Mouse (Mus musculus): ENCODE data around the gene Wdr54. TPM values are rescaled to one million over a fixed set of nuclear protein-coding genes. Genes with fewer than 3 reads are reported as not detected.

The Wdr54 gene
- polyA plus RNA-seq, 1 experiment from 2014 or later: 11.1 TPM

DNA sequence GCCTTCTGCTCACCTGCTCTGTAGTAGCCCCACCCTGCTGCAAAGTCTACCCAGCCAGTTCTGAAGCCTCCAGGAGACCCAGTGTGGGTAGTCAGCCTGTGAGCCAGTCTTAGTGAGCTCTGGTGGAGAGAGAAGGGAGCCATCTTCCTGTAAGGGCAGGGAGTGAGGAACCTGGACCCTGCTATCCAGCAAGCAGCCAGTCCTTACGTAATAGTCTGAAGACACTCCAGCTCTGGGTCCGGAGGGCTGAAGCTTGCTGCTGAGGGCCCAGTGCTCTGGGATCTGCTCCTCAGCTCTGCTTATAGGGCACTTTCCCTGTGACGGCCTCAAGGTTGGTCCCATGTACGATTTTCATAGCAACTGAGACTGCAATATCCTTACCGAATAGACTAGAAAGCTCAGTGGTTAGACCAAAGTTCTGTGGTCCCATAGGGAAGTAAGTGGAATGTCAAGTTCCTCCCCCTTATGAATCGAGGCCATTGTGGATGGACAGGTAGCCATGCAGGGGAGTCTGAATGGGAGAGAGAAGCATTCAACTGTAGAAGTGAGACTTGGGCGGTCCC, 21.2 kb downstream of the Wdr54 start, which contains the start of gene Rtkn:
Rtkn (plus strand) TSS at position 513 of the 563 bp plus-strand sequence.
- peak within 1 kb of the TSS; percentile 99 for H3K27ac ChIP-seq (replicated peaks; ENCODE audit: low read depth, low read length)
- H3K27me3 ChIP-seq (ENCODE audit: control insufficient read depth, insufficient read depth, low read length): no peaks in the 10 kb centered on the region
- H3K36me3 ChIP-seq (replicated peaks; ENCODE audit: control insufficient read depth, insufficient read depth, low read depth, low read length): no peaks in the 10 kb centered on the region
- H3K9me3 ChIP-seq (replicated peaks; ENCODE audit: control insufficient read depth, low read length): no peaks in the 10 kb centered on the region
- WGBS: 59% methylated on average over 7 of the region's 7 CpGs
- H3K4me1 ChIP-seq (ENCODE audit: control insufficient read depth, insufficient read depth, low read length): peaks cover 2% of the 10 kb centered on the region
- peak within 1 kb of the TSS; percentile 50 for H3K4me3 ChIP-seq (ENCODE audit: low read depth, low read length)
- peak within 1 kb of the TSS; percentile 88 for H3K4me2 ChIP-seq (ENCODE audit: low read depth, low read length)
- H3K9ac ChIP-seq (replicated peaks; ENCODE audit: low read length): peak within 1 kb of the TSS; percentile 76
- no peak for DNase-seq (ENCODE audit: low spot score)
- no peak for ATAC-seq (replicated peaks; ENCODE audit: insufficient number of reproducible peaks, low FRiP score, low TSS enrichment, low read depth)

- Histone ChIP-seq H3K9ac (replicated peaks; ENCODE audit: low read length) (no peak overlapping the region), H3K4me3 (ENCODE audit: low read depth, low read length) (no peak overlapping the region), H3K27me3 (ENCODE audit: control insufficient read depth, insufficient read depth, low read length) (no peaks in the 10 kb centered on the region), H3K36me3 (replicated peaks; ENCODE audit: control insufficient read depth, insufficient read depth, low read depth, low read length) (no peaks in the 10 kb centered on the region), H3K4me2 (ENCODE audit: low read depth, low read length) (no peak overlapping the region), H3K27ac (replicated peaks; ENCODE audit: low read depth, low read length) (no peak overlapping the region), H3K4me1 (ENCODE audit: control insufficient read depth, insufficient read depth, low read length) (peaks cover 2% of the 10 kb centered on the region), H3K9me3 (replicated peaks; ENCODE audit: control insufficient read depth, low read length) (no peaks in the 10 kb centered on the region)
- WGBS: 80% methylated on average over 3 of the region's 3 CpGs
- ATAC-seq (replicated peaks; ENCODE audit: insufficient number of reproducible peaks, low FRiP score, low TSS enrichment, low read depth) (no peak), DNase-seq (ENCODE audit: low spot score) (no peak)
Observed at GRCm38 (mm10) chr6:83134226-83134625, 22.0 kb downstream of the Wdr54 start.

DNA sequence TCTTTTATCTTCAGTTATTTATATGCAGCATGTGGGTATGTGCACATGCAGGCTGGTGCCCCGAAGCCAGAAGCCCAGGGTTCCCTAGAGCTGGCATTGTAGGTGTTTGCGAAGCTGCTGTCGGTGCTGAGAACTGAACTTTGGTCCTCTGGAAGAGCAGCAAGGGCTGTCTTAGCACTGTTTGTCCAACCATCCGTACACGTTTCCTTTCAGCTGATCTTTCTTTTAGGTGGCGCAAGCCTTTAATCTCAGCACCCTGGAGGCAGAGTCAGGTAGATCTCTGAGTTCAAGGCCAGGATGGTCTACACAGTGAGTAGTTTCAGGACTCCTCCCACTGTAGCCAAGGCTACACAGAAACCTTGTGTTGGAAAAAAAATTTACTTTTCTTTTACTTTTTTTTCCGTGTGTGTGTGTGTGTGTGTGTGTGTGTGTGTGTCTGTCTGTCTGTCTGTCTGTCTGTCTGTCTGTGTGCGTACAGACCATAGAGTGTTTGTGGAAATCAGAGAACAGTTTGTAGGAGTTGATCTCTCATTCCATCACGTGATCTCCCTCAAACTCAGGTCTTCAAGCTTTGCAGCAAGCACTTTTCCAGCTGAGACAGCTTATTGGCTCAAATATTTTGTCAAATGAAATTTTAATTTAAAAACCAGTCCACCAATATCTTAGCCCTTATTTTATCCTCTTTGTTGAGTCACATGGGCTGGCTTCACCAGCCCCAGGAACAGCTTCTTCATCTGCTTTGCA, 23.8 kb downstream of the Wdr54 start:
- Histone ChIP-seq H3K4me3 (ENCODE audit: low read depth, low read length) (no peak overlapping the region), H3K4me1 (ENCODE audit: control insufficient read depth, insufficient read depth, low read length) (no peaks in the 10 kb centered on the region; the same call in none of the 2 replicates), H3K9me3 (replicated peaks; ENCODE audit: control insufficient read depth, low read length) (no peaks in the 10 kb centered on the region), H3K27me3 (ENCODE audit: control insufficient read depth, insufficient read depth, low read length) (no peaks in the 10 kb centered on the region), H3K4me2 (ENCODE audit: low read depth, low read length) (no peak overlapping the region), H3K36me3 (replicated peaks; ENCODE audit: control insufficient read depth, insufficient read depth, low read depth, low read length) (no peaks in the 10 kb centered on the region), H3K27ac (replicated peaks; ENCODE audit: low read depth, low read length) (no peak overlapping the region), H3K9ac (replicated peaks; ENCODE audit: low read length) (no peak overlapping the region)
- no peak for DNase-seq (ENCODE audit: low spot score)
- WGBS: 88% methylated on average over 9 of the region's 9 CpGs
- ATAC-seq (replicated peaks; ENCODE audit: insufficient number of reproducible peaks, low FRiP score, low TSS enrichment, low read depth): no peak

DNA sequence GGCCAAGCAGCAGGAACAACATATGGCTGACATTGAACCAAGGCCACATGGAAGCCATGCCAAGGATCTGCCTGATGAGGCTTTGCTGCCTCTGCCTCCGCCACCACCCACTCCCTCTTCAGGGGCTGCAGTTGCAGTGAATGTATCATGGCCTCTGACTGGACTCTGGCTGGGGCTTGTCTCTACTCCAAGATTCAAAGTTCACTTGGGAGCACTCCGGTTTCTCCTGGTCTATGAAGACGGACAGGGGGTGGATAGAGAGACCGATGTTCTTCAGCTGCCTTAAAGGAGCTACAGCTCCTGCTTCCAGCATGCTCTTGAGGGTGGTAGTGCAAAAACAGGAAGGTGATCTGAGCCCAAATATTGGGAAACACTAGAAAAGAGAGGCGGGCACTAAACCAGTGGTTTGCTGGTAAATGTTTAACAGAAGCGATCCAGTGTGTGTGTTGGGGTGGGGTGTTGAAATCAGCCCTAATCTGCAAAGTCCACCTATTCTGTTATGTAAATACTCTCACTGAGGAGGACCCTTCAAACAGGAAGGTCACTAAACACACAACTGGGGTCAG, 24.6 kb downstream of the Wdr54 start:
- Histone ChIP-seq H3K4me2 (ENCODE audit: low read depth, low read length) (no peak overlapping the region), H3K4me3 (ENCODE audit: low read depth, low read length) (no peak overlapping the region), H3K27ac (replicated peaks; ENCODE audit: low read depth, low read length) (no peak overlapping the region), H3K9me3 (replicated peaks; ENCODE audit: control insufficient read depth, low read length) (no peaks in the 10 kb centered on the region), H3K9ac (replicated peaks; ENCODE audit: low read length) (no peak overlapping the region), H3K27me3 (ENCODE audit: control insufficient read depth, insufficient read depth, low read length) (no peaks in the 10 kb centered on the region), H3K36me3 (replicated peaks; ENCODE audit: control insufficient read depth, insufficient read depth, low read depth, low read length) (no peaks in the 10 kb centered on the region), H3K4me1 (ENCODE audit: control insufficient read depth, insufficient read depth, low read length) (no peaks in the 10 kb centered on the region; the same call in none of the 2 replicates)
- DNase-seq (ENCODE audit: low spot score): no peak
- 78% methylated on average over 6 of the region's 6 CpGs for WGBS
- no peak for ATAC-seq (replicated peaks; ENCODE audit: insufficient number of reproducible peaks, low FRiP score, low TSS enrichment, low read depth)

DNA sequence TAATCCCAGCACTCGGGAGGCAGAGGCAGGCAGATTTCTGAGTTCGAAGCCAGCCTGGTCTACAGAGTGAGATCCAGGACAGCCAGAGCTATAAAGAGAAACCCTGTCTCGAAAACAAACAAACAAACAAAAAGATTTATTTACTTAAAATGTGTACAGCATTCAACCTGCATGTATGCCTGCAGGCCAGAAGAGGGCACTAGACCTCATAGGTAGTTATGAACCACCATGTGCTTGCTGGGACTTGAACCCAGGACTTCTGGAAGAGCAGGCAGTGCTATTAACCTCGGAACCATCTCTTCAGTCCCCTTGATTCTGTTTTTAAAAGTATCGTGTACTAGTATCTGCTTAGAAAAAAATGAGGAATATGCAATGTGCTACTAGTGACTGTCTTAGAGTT, 28.8 kb downstream of the Wdr54 start:
- 96% methylated on average over 5 of the region's 5 CpGs for WGBS
- no peak for DNase-seq (ENCODE audit: low spot score)
- no peak overlapping the region for H3K4me3 ChIP-seq (ENCODE audit: low read depth, low read length)
- H3K36me3 ChIP-seq (replicated peaks; ENCODE audit: control insufficient read depth, insufficient read depth, low read depth, low read length): no peaks in the 10 kb centered on the region
- H3K27me3 ChIP-seq (ENCODE audit: control insufficient read depth, insufficient read depth, low read length): no peaks in the 10 kb centered on the region
- no peaks in the 10 kb centered on the region for H3K9me3 ChIP-seq (replicated peaks; ENCODE audit: control insufficient read depth, low read length)
- H3K4me1 ChIP-seq (ENCODE audit: control insufficient read depth, insufficient read depth, low read length): peaks cover 3% of the 10 kb centered on the region
- no peak overlapping the region for H3K9ac ChIP-seq (replicated peaks; ENCODE audit: low read length)
- no peak for ATAC-seq (replicated peaks; ENCODE audit: insufficient number of reproducible peaks, low FRiP score, low TSS enrichment, low read depth)
- H3K27ac ChIP-seq (replicated peaks; ENCODE audit: low read depth, low read length): no peak overlapping the region
- no peak overlapping the region for H3K4me2 ChIP-seq (ENCODE audit: low read depth, low read length)

GRCm38 (mm10) chr6:83125331-83125730, 30.9 kb downstream of the Wdr54 start, which contains the start of gene Ino80b:
Gene Ino80b, minus strand, starts transcription at chr6:83125431.
- DNase-seq (ENCODE audit: low spot score): no peak
- no peak for ATAC-seq (replicated peaks; ENCODE audit: insufficient number of reproducible peaks, low FRiP score, low TSS enrichment, low read depth)
- no peaks in the 10 kb centered on the region for H3K36me3 ChIP-seq (replicated peaks; ENCODE audit: control insufficient read depth, insufficient read depth, low read depth, low read length)
- H3K4me1 ChIP-seq (ENCODE audit: control insufficient read depth, insufficient read depth, low read length): peaks cover 3% of the 10 kb centered on the region
- H3K27me3 ChIP-seq (ENCODE audit: control insufficient read depth, insufficient read depth, low read length): no peaks in the 10 kb centered on the region
- peak within 1 kb of the TSS; percentile 76 for H3K9ac ChIP-seq (replicated peaks; ENCODE audit: low read length)
- H3K4me2 ChIP-seq (ENCODE audit: low read depth, low read length): peak within 1 kb of the TSS; percentile 82
- H3K27ac ChIP-seq (replicated peaks; ENCODE audit: low read depth, low read length): no peak within 1 kb of the TSS
- WGBS: 15% methylated on average over 5 of the region's 5 CpGs
- no peaks in the 10 kb centered on the region for H3K9me3 ChIP-seq (replicated peaks; ENCODE audit: control insufficient read depth, low read length)
- peak within 1 kb of the TSS; percentile 74 for H3K4me3 ChIP-seq (ENCODE audit: low read depth, low read length)

DNA sequence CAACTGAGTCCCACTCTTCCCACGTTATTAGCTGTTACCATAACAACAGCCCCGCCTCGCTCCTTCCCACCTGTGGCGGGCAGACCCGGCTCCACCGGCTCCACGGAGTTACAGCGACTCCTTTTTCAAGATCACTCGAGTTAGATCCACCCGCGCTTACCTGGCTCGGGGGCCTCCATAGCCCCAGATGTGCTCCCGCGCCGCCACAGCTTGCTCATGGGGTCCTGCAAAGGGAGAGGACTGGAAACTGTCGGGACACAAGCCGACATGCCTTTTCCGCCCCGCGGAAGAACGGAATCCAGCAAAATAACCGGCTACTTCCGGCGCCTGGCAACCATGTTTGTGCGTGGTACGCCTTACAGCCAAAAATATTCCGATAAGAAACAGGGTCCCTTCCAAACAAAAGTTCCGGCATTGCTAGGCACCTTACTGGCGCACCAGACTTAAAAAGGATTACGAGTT, 31.3 kb downstream of the Wdr54 start:
- Histone ChIP-seq H3K9ac (replicated peaks; ENCODE audit: low read length) (peak overlapping the region; percentile 76), H3K4me1 (ENCODE audit: control insufficient read depth, insufficient read depth, low read length) (peaks cover 5% of the 10 kb centered on the region), H3K36me3 (replicated peaks; ENCODE audit: control insufficient read depth, insufficient read depth, low read depth, low read length) (no peaks in the 10 kb centered on the region), H3K9me3 (replicated peaks; ENCODE audit: control insufficient read depth, low read length) (no peaks in the 10 kb centered on the region), H3K4me2 (ENCODE audit: low read depth, low read length) (peak overlapping the region; percentile 82), H3K4me3 (ENCODE audit: low read depth, low read length) (peak overlapping the region; percentile 74), H3K27ac (replicated peaks; ENCODE audit: low read depth, low read length) (no peak overlapping the region), H3K27me3 (ENCODE audit: control insufficient read depth, insufficient read depth, low read length) (no peaks in the 10 kb centered on the region)
- DNase-seq (ENCODE audit: low spot score) (peak; percentile 98), ATAC-seq (replicated peaks; ENCODE audit: insufficient number of reproducible peaks, low FRiP score, low TSS enrichment, low read depth) (no peak)
- WGBS: under 1% methylated on average over 30 of the region's 30 CpGs

GRCm38 (mm10) chr6:83122961-83123360, 33.2 kb downstream of the Wdr54 start:
- Histone ChIP-seq H3K9me3 (replicated peaks; ENCODE audit: control insufficient read depth, low read length) (no peaks in the 10 kb centered on the region), H3K27me3 (ENCODE audit: control insufficient read depth, insufficient read depth, low read length) (no peaks in the 10 kb centered on the region), H3K9ac (replicated peaks; ENCODE audit: low read length) (peak overlapping the region; percentile 98), H3K27ac (replicated peaks; ENCODE audit: low read depth, low read length) (no peak overlapping the region), H3K4me2 (ENCODE audit: low read depth, low read length) (peak overlapping the region; percentile 97), H3K4me3 (ENCODE audit: low read depth, low read length) (no peak overlapping the region; the same call in 1 of the 2 replicates), H3K36me3 (replicated peaks; ENCODE audit: control insufficient read depth, insufficient read depth, low read depth, low read length) (no peaks in the 10 kb centered on the region; the same call in 1 of the 2 replicates), H3K4me1 (ENCODE audit: control insufficient read depth, insufficient read depth, low read length) (peaks cover 8% of the 10 kb centered on the region)
- ATAC-seq (replicated peaks; ENCODE audit: insufficient number of reproducible peaks, low FRiP score, low TSS enrichment, low read depth) (no peak), DNase-seq (ENCODE audit: low spot score) (no peak)
- 78% methylated on average over 5 of the region's 5 CpGs for WGBS
